Mouse (Mus musculus) limb, embryonic 14.5 days (tissue): ENCODE results near the gene Son. TPM values are rescaled to one million over a fixed set of nuclear protein-coding genes. Genes with fewer than 3 reads are reported as not detected.

Experiments
- ATAC-seq: fragments of 200-750 bp; cut with Nextera tagmentation; 2 replicates; pipeline ENCODE4 v1.8.0; 2017; ENCODE audit warnings: low read depth, moderate number of reproducible peaks, moderate TSS enrichment; ENCODE audit not compliant: low FRiP score
- DNase-seq: peaks from one replicate; pipeline ENCODE4 v3.0.0-alpha.2; 2015; ENCODE audit warnings: low spot score
- H3K27ac ChIP-seq: fragments of 300-500 bp; sonication (generic); replicated peaks from 2 replicates; pipeline ENCODE4 v1.5.1; 2014; ENCODE audit warnings: low read depth, mild to moderate bottlenecking, low read length, moderate library complexity, mixed read lengths
- H3K27me3 ChIP-seq: fragments of 300-500 bp; sonication (generic); 2 replicates; pipeline ENCODE4 v1.6.1; 2014; ENCODE audit warnings: low read length, mixed read lengths; ENCODE audit not compliant: control insufficient read depth, insufficient read depth
- H3K36me3 ChIP-seq: fragments of 300-500 bp; sonication (generic); 2 replicates; pipeline ENCODE4 v1.6.1; 2014; ENCODE audit warnings: mild to moderate bottlenecking, low read length, moderate library complexity, mixed read lengths; ENCODE audit not compliant: control insufficient read depth, insufficient read depth
- H3K4me1 ChIP-seq: fragments of 300-500 bp; sonication (generic); 2 replicates; pipeline ENCODE4 v1.6.1; 2014; ENCODE audit warnings: antibody characterized with exemption, low read length, mixed read lengths; ENCODE audit not compliant: control insufficient read depth, insufficient read depth
- H3K4me2 ChIP-seq: fragments of 300-500 bp; sonication (generic); replicated peaks from 2 replicates; pipeline ENCODE4 v1.6.1; 2014; ENCODE audit warnings: low read depth, mild to moderate bottlenecking, low read length, moderate library complexity; ENCODE audit not compliant: severe bottlenecking
- H3K4me3 ChIP-seq: fragments of 300-500 bp; sonication (generic); replicated peaks from 2 replicates; pipeline ENCODE4 v1.5.1; 2014; ENCODE audit warnings: low read length
- H3K9ac ChIP-seq: fragments of 300-500 bp; sonication (generic); 2 replicates; pipeline ENCODE4 v1.6.1; 2014; ENCODE audit warnings: mild to moderate bottlenecking, low read depth, low read length, moderate library complexity; ENCODE audit not compliant: severe bottlenecking
- H3K9me3 ChIP-seq: fragments of 300-500 bp; sonication (generic); 2 replicates; pipeline ENCODE4 v1.6.1; 2016; ENCODE audit warnings: low read length; ENCODE audit not compliant: control insufficient read depth
- POLR2A ChIP-seq: fragments of 200-500 bp; IDR thresholded peaks from 2 replicates; pipeline ENCODE4 v1.8.0; 2012; ENCODE audit warnings: inconsistent platforms, mild to moderate bottlenecking, moderate library complexity, borderline replicate concordance; ENCODE audit not compliant: insufficient read depth, insufficient read length; ENCODE audit errors: extremely low read depth
- WGBS: fragments of 180-500 bp; shearing (Covaris S2); extraction: QIAGEN DNeasy Blood & Tissue Kit; methylation state at CpG from one replicate; pipeline ENCODE4 v1.1.7; 2014; 5-methylcytosine and 5-hydroxymethylcytosine counted together
- polyA plus RNA-seq, 2 experiments: library from polyadenylated mRNA; depleted of rRNA in 1 of 2; stranded (reverse) in 1 of 2; unstranded in 1 of 2; fragments of >200 nt; fragmentation: Nextera tagmentation in 1 of 2; extraction: Ambion mirVana in 1 of 2; gene quantifications; 2 replicates each; pipeline versions ENCODE4 v1.2.1 to v1.2.3; 2012 to 2014

Gene Son
- polyA plus RNA-seq, 2 experiments, result 180 to 354 TPM

DNA sequence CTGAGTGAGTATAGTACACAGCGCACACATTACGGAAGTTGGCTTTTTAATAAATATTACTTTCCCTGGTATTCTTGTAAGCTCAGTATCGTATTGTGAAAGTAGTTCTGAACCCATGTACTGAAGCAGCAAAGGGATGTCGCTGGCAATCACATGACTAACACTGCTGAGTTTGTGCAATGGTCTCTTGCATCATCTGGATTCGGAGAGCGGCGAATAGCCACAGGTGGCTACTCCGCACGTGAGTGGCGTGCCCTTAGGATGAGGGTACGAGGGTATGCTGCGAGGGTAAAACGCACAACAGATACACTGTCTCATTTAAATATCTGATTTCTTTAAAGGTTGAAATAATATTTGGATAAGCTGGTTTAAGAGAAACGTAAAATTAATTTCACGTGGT is 80.1 kb downstream of the Son start:
- Histone ChIP-seq H3K9ac (no peak overlapping the region), H3K36me3 (no peaks in the 10 kb centered on the region), H3K4me3 (peak overlapping the region; percentile 80), H3K4me2 (peak overlapping the region; percentile 69), H3K27ac (no peak overlapping the region), H3K9me3 (no peaks in the 10 kb centered on the region), H3K27me3 (no peaks in the 10 kb centered on the region), H3K4me1 (peaks cover 30% of the 10 kb centered on the region)
- WGBS, result 85% methylated on average over 15 of the region's 15 CpGs
- DNase-seq (no peak), ATAC-seq (no peak)
- TF ChIP-seq POLR2A, result no peak

DNA sequence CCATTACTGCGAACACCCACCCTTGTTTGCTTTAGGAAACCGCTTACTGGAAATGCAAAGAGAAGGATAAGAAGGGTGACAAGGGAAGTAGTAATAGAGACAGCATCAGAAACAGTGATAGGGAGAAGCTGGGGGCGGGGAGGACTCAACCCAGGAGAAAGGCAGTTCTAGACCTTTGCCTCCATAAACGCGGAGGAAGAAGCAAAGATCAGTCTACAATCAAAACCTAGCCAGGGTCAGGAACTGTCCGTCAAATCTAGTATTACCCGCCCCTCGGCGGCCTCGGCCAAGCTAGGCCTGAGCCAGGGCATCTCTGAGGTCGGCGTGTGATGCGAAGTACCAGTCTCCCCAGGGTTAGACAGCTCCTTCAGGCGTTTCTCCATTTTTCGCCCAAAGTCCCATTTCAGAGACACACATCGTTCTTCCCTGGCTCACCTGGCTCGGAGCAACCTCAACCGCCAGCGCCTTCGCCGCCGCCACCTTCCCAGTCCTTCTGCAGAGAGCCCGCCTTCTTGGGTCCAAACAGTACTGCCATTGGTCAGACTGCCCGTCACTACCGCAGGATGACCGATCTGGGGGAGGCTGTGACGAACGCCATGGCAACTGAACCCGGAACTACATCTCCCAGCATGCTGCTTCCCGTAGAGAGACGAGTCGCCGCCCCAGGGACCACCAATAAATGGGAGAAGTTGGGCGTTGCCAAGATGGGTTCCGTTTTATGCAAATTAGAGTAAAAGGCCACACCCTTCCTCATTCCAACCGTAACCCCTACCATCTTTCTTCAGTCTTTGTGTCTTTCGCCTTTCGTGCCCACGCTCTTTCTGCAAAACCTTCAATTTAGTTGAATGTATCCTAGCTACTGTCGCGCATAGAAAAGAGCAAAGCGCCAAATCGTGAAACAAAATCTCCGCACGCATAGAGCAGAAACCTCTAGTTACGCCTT is 81.1 kb downstream of the Son start, which contains the start of gene Cryzl1:
Gene Cryzl1, minus strand, starts transcription at position 853 of the 943 bp plus-strand sequence.
- peak within 1 kb of the TSS; percentile 93 for H3K9ac ChIP-seq
- peaks cover 30% of the 10 kb centered on the region for H3K4me1 ChIP-seq
- WGBS, result under 1% methylated on average over 46 of the region's 46 CpGs
- DNase-seq (peak; percentile 99), ATAC-seq (peak; percentile 94)
- H3K27ac ChIP-seq, result peak within 1 kb of the TSS; percentile 89
- peak within 1 kb of the TSS; percentile 80 for H3K4me3 ChIP-seq
- no peaks in the 10 kb centered on the region for H3K9me3 ChIP-seq
- peak within 1 kb of the TSS; percentile 78 for H3K4me2 ChIP-seq
- no peaks in the 10 kb centered on the region for H3K36me3 ChIP-seq
- no peak; the same call in 1 of the 2 replicates for TF ChIP-seq POLR2A
- H3K27me3 ChIP-seq, result no peaks in the 10 kb centered on the region

Other genes starting within 250 kb of the Son start
- gene Il10rb, start 241.3 kb upstream of the Son start, polyA plus RNA-seq (2012; rRNA removed), result 15.6 and 16.5 TPM in 2 replicates
- 23.5 and 24.3 TPM in 2 replicates for gene Il10rb, start 241.3 kb upstream of the Son start, polyA plus RNA-seq (2014; fragmentation: Nextera tagmentation; extraction: Ambion mirVana)
- gene Ifnar1, start 162.3 kb upstream of the Son start, polyA plus RNA-seq (2012; rRNA removed), result 45.3 and 45.7 TPM in 2 replicates
- gene Ifnar1, start 162.3 kb upstream of the Son start, polyA plus RNA-seq (2014; fragmentation: Nextera tagmentation; extraction: Ambion mirVana), result 53.7 and 64.0 TPM in 2 replicates
- 22.6 and 23.0 TPM in 2 replicates for gene Ifngr2, start 100.4 kb upstream of the Son start, polyA plus RNA-seq (2012; rRNA removed)
- 45.4 and 49.1 TPM in 2 replicates for gene Ifngr2, start 100.4 kb upstream of the Son start, polyA plus RNA-seq (2014; fragmentation: Nextera tagmentation; extraction: Ambion mirVana)
- 25.4 and 26.7 TPM in 2 replicates for gene Tmem50b, start 49.7 kb upstream of the Son start, polyA plus RNA-seq (2012; rRNA removed)
- gene Tmem50b, start 49.7 kb upstream of the Son start, polyA plus RNA-seq (2014; fragmentation: Nextera tagmentation; extraction: Ambion mirVana), result 40.6 and 46.7 TPM in 2 replicates
- gene Dnajc28, start 28.5 kb upstream of the Son start, polyA plus RNA-seq (2012; rRNA removed), result 1.1 and 1.7 TPM in 2 replicates
- gene Dnajc28, start 28.5 kb upstream of the Son start, polyA plus RNA-seq (2014; fragmentation: Nextera tagmentation; extraction: Ambion mirVana), result 2.9 and 3.2 TPM in 2 replicates
- 55.5 and 64.5 TPM in 2 replicates for gene Gart, start 554 bp upstream of the Son start, polyA plus RNA-seq (2012; rRNA removed)
- gene Gart, start 554 bp upstream of the Son start, polyA plus RNA-seq (2014; fragmentation: Nextera tagmentation; extraction: Ambion mirVana), result 89.6 and 98.9 TPM in 2 replicates
- 28.4 and 33.2 TPM in 2 replicates for gene Donson, start 41.3 kb downstream of the Son start, polyA plus RNA-seq (2012; rRNA removed)
- gene Donson, start 41.3 kb downstream of the Son start, polyA plus RNA-seq (2014; fragmentation: Nextera tagmentation; extraction: Ambion mirVana), result 19.8 and 22.8 TPM in 2 replicates
- 54.3 and 58.4 TPM in 2 replicates for gene Cryzl1, start 81.5 kb downstream of the Son start, polyA plus RNA-seq (2012; rRNA removed)
- gene Cryzl1, start 81.5 kb downstream of the Son start, polyA plus RNA-seq (2014; fragmentation: Nextera tagmentation; extraction: Ambion mirVana), result 69.1 and 69.9 TPM in 2 replicates
- gene Itsn1, start 81.8 kb downstream of the Son start, polyA plus RNA-seq (2012; rRNA removed), result 46.6 and 48.6 TPM in 2 replicates
- 24.8 and 30.2 TPM in 2 replicates for gene Itsn1, start 81.8 kb downstream of the Son start, polyA plus RNA-seq (2014; fragmentation: Nextera tagmentation; extraction: Ambion mirVana)